Mouse (Mus musculus): ENCODE measurements around the gene Ube2h. TPM values are rescaled to one million over a fixed set of nuclear protein-coding genes. Genes with fewer than 3 reads are reported as not detected.

Gene Ube2h
- polyA plus RNA-seq (2017; shearing (Covaris generic)), result 99.6 TPM

DNA sequence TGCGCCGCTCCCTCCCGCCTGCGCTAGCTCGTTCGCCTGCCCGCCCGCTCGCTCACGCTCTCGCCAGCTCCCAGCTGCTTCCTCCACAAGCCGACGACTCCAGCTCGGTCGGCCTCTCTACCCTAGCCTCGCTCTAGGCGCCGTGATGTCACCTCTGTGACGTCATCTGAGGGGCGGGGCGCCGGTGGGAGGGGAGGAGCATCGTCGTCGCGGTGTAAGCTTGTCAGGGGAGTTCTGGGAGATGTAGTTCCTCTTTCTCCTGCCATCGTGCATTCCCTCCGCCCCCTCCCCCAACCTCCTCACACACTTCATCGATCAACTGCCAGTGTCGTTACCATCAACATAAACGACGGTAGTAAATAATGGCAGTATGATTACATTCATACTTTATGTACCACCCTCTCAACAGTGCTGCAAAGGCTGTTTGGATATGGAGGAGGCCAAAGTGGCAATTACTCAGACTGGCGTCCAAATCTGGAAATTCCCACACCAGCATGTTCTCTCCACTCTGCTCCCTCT, at the start of gene Ube2h:
TSS of gene Ube2h (minus strand) at position 141 of the 519 bp plus-strand sequence.

Other genes starting within 250 kb of the Ube2h start
- gene Zc3hc1, start 86.5 kb upstream of the Ube2h start, polyA plus RNA-seq (2017; shearing (Covaris generic)), result 38.8 TPM
- gene Klhdc10, start 97.3 kb upstream of the Ube2h start, polyA plus RNA-seq (2017; shearing (Covaris generic)), result 13.3 TPM
- 36.2 TPM for gene Tmem209, start 205.2 kb upstream of the Ube2h start, polyA plus RNA-seq (2017; shearing (Covaris generic))
- not detected for gene Ssmem1, start 205.3 kb upstream of the Ube2h start, polyA plus RNA-seq (2017; shearing (Covaris generic))
- 0.31 TPM for gene Cpa2, start 237.0 kb upstream of the Ube2h start, polyA plus RNA-seq (2017; shearing (Covaris generic))

Measured in effector memory CD4-positive, alpha-beta T cell, adult 5 months (primary cell).